Mouse (Mus musculus): ENCODE data around the gene Ccdc85c. TPM values are rescaled to one million over a fixed set of nuclear protein-coding genes. Genes with fewer than 3 reads are reported as not detected.

The Ccdc85c gene
- polyA plus RNA-seq, 1 experiment: 40.8 TPM

GRCm38 (mm10) chr12:108245579-108245978, 29.6 kb downstream of the Ccdc85c start:
- Histone ChIP-seq H3K4me3 (ENCODE audit: insufficient read depth, low read length) (no peak overlapping the region), H3K4me1 (ENCODE audit: control insufficient read depth, insufficient read depth, low read length) (peaks cover 2% of the 10 kb centered on the region), H3K27ac (ENCODE audit: insufficient read depth, low read length) (no peak overlapping the region)
- TF ChIP-seq CTCF (IDR thresholded peaks at IDR 0.05; ENCODE audit: extremely low read depth, insufficient read depth, low read length) (no peak), POLR2A (IDR thresholded peaks at IDR 0.05; ENCODE audit: extremely low read depth, insufficient read depth, low read length) (no peak)

GRCm38 (mm10) chr12:108244778-108245177, 30.4 kb downstream of the Ccdc85c start:
- Histone ChIP-seq H3K4me1 (ENCODE audit: control insufficient read depth, insufficient read depth, low read length) (peaks cover 8% of the 10 kb centered on the region), H3K27ac (ENCODE audit: insufficient read depth, low read length) (no peak overlapping the region), H3K4me3 (ENCODE audit: insufficient read depth, low read length) (no peak overlapping the region)
- TF ChIP-seq POLR2A (IDR thresholded peaks at IDR 0.05; ENCODE audit: extremely low read depth, insufficient read depth, low read length): no peak
- no peak for TF ChIP-seq CTCF (IDR thresholded peaks at IDR 0.05; ENCODE audit: extremely low read depth, insufficient read depth, low read length)

- TF ChIP-seq POLR2A (IDR thresholded peaks at IDR 0.05; ENCODE audit: extremely low read depth, insufficient read depth, low read length) (no peak), CTCF (IDR thresholded peaks at IDR 0.05; ENCODE audit: extremely low read depth, insufficient read depth, low read length) (no peak)
- peaks cover 13% of the 10 kb centered on the region for H3K4me1 ChIP-seq (ENCODE audit: control insufficient read depth, insufficient read depth, low read length)
- H3K27ac ChIP-seq (ENCODE audit: insufficient read depth, low read length): no peak overlapping the region
Measured at GRCm38 (mm10) chr12:108242243-108242745, 32.9 kb downstream of the Ccdc85c start.

GRCm38 (mm10) chr12:108241626-108242025, 33.6 kb downstream of the Ccdc85c start:
- Histone ChIP-seq H3K27ac (ENCODE audit: insufficient read depth, low read length) (no peak overlapping the region), H3K4me1 (ENCODE audit: control insufficient read depth, insufficient read depth, low read length) (peaks cover 13% of the 10 kb centered on the region), H3K4me3 (ENCODE audit: insufficient read depth, low read length) (no peak overlapping the region)
- no peak for TF ChIP-seq POLR2A (IDR thresholded peaks at IDR 0.05; ENCODE audit: extremely low read depth, insufficient read depth, low read length)
- TF ChIP-seq CTCF (IDR thresholded peaks at IDR 0.05; ENCODE audit: extremely low read depth, insufficient read depth, low read length): no peak

More at GRCm38 (mm10) chr12:108242243-108242745, 32.9 kb downstream of the Ccdc85c start:
- H3K4me3 ChIP-seq (ENCODE audit: insufficient read depth, low read length): no peak overlapping the region

GRCm38 (mm10) chr12:108240953-108241588, 34.2 kb downstream of the Ccdc85c start:
- Histone ChIP-seq H3K4me3 (ENCODE audit: insufficient read depth, low read length) (no peak overlapping the region), H3K4me1 (ENCODE audit: control insufficient read depth, insufficient read depth, low read length) (peaks cover 13% of the 10 kb centered on the region), H3K27ac (ENCODE audit: insufficient read depth, low read length) (no peak overlapping the region)
- TF ChIP-seq CTCF (IDR thresholded peaks at IDR 0.05; ENCODE audit: extremely low read depth, insufficient read depth, low read length) (no peak), POLR2A (IDR thresholded peaks at IDR 0.05; ENCODE audit: extremely low read depth, insufficient read depth, low read length) (no peak)

GRCm38 (mm10) chr12:108240401-108240890, 34.8 kb downstream of the Ccdc85c start:
- TF ChIP-seq CTCF (IDR thresholded peaks at IDR 0.05; ENCODE audit: extremely low read depth, insufficient read depth, low read length) (no peak), POLR2A (IDR thresholded peaks at IDR 0.05; ENCODE audit: extremely low read depth, insufficient read depth, low read length) (no peak)
- Histone ChIP-seq H3K4me3 (ENCODE audit: insufficient read depth, low read length) (no peak overlapping the region), H3K27ac (ENCODE audit: insufficient read depth, low read length) (no peak overlapping the region), H3K4me1 (ENCODE audit: control insufficient read depth, insufficient read depth, low read length) (peaks cover 17% of the 10 kb centered on the region)

- TF ChIP-seq POLR2A (IDR thresholded peaks at IDR 0.05; ENCODE audit: extremely low read depth, insufficient read depth, low read length) (no peak), CTCF (IDR thresholded peaks at IDR 0.05; ENCODE audit: extremely low read depth, insufficient read depth, low read length) (no peak)
- H3K4me3 ChIP-seq (ENCODE audit: insufficient read depth, low read length): no peak overlapping the region
- H3K27ac ChIP-seq (ENCODE audit: insufficient read depth, low read length): no peak overlapping the region
- peaks cover 17% of the 10 kb centered on the region for H3K4me1 ChIP-seq (ENCODE audit: control insufficient read depth, insufficient read depth, low read length)
Measured at GRCm38 (mm10) chr12:108239441-108239840, 35.8 kb downstream of the Ccdc85c start.

- TF ChIP-seq POLR2A (IDR thresholded peaks at IDR 0.05; ENCODE audit: extremely low read depth, insufficient read depth, low read length) (no peak), CTCF (IDR thresholded peaks at IDR 0.05; ENCODE audit: extremely low read depth, insufficient read depth, low read length) (no peak)
- Histone ChIP-seq H3K4me3 (ENCODE audit: insufficient read depth, low read length) (no peak overlapping the region), H3K27ac (ENCODE audit: insufficient read depth, low read length) (no peak overlapping the region), H3K4me1 (ENCODE audit: control insufficient read depth, insufficient read depth, low read length) (peaks cover 17% of the 10 kb centered on the region)
Measured at GRCm38 (mm10) chr12:108238395-108239035, 36.7 kb downstream of the Ccdc85c start.

GRCm38 (mm10) chr12:108237300-108238006, 37.8 kb downstream of the Ccdc85c start:
- Histone ChIP-seq H3K4me3 (ENCODE audit: insufficient read depth, low read length) (no peak overlapping the region), H3K27ac (ENCODE audit: insufficient read depth, low read length) (no peak overlapping the region), H3K4me1 (ENCODE audit: control insufficient read depth, insufficient read depth, low read length) (peaks cover 17% of the 10 kb centered on the region)
- TF ChIP-seq POLR2A (IDR thresholded peaks at IDR 0.05; ENCODE audit: extremely low read depth, insufficient read depth, low read length) (no peak), CTCF (IDR thresholded peaks at IDR 0.05; ENCODE audit: extremely low read depth, insufficient read depth, low read length) (no peak)
